Comparison of ENCODE assay signal across 8 mouse cellular contexts in the genomic region with DNA sequence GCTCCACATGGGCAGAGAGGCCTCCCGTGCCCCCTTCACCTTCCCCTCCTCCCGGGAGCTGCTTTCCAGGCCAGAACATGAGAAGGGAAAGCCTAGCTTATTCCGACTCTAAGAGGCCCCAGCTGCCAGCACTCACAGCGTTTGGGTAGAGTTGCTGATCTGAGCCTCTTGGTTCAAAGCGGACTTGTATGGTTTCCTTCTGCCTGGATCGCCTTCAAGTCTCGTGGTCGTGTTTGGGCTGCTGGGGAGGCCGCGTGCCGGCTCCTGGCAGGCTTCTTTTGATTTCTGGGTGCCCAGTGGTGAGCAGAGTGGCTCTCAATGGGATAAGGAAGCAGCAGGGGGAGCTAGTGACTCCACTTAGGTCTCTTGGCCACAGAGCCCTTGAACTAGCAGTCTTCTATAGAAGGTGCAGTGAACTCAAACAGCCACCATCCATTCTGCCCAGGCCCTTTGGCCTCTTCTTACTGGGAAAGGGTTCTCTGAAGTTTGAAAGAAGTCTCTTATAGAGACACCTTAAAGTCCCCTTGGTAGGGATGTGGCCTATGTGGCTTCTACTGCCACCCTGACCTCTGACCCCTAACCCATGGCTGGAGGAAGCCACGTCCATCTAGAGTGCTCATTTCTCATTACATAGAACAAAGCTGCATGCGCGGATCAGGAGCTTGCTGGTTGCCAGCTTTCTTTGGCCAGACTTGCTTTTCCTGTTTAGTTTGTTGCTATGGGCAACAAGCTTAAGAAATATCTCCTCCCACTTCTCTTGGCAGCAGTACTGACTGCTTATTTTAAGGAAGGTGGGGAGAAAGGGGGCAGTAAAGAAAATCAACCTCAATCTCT.
DNase-seq lines count a peak whose midpoint lies in the region; ATAC-seq and TF ChIP-seq lines count a peak whose summit lies in the region.

No protein-coding gene starts in this region.

- DNase-seq in testis, postnatal 10 days (ENCODE audit: low spot score): no peak
- DNase-seq in fibroblast of lung, adult 2 months (ENCODE audit: low read depth): peak; percentile 88
- DNase-seq in heart, postnatal 10 days: peak; percentile 86
- peak; percentile 50 to 82 for DNase-seq in layer of hippocampus, adult 2 months (ENCODE audit: low spot score in 2 of 2)
- peak; percentile 49 for DNase-seq in ovary, adult 18-20 months (ENCODE audit: low spot score)

- 12% methylated on average over 14 of the region's 14 CpGs for WGBS in lung, embryonic 16.5 days

- peak; percentile 89 for ATAC-seq in lung, embryonic 16.5 days (ENCODE audit: low read depth)
- no peak for ATAC-seq in cerebellum, adult (ENCODE audit: insufficient number of reproducible peaks, low FRiP score, low TSS enrichment)

- H3K4me1 ChIP-seq in testis, adult 2 months (ENCODE audit: control insufficient read depth, insufficient read depth, low read length): peaks cover 19% of the 10 kb centered on the region
- peaks cover 34% of the 10 kb centered on the region for H3K4me1 ChIP-seq in lung, embryonic 16.5 days (replicated peaks; ENCODE audit: control insufficient read depth, insufficient read depth, low read length)

- no peaks in the 10 kb centered on the region for H3K36me3 ChIP-seq in testis, adult 2 months (ENCODE audit: control insufficient read depth, insufficient read depth, low read length)
- no peaks in the 10 kb centered on the region for H3K36me3 ChIP-seq in lung, embryonic 16.5 days (ENCODE audit: control insufficient read depth, insufficient read depth, low read length)

- H3K9me3 ChIP-seq in lung, embryonic 16.5 days (ENCODE audit: control insufficient read depth, low read length): no peaks in the 10 kb centered on the region

- intact Hi-C loops in heart, postnatal 10 days (cut with DNase I): no loop called here

- TF ChIP-seq POLR2A in testis, adult 2 months (IDR thresholded peaks at IDR 0.05; ENCODE audit: control insufficient read depth, low read depth, low read length): 0 out of 2 replicates have a peak, but pooled peaks have one; percentile 8

- H3K4me2 ChIP-seq in lung, embryonic 16.5 days (ENCODE audit: low read depth, low read length): peak overlapping the region; percentile 28

- peak overlapping the region; percentile 73 for H3K4me3 ChIP-seq in testis, adult 2 months (ENCODE audit: control insufficient read depth, low read depth, low read length)
- no peak overlapping the region for H3K4me3 ChIP-seq in layer of hippocampus, adult 2 months
- no peak overlapping the region for H3K4me3 ChIP-seq in lung, embryonic 16.5 days (ENCODE audit: low read length)

- H3K27ac ChIP-seq in testis, adult 2 months (ENCODE audit: control insufficient read depth, insufficient read depth, low read depth, low read length): peak overlapping the region; percentile 41
- peak overlapping the region; percentile 84 for H3K27ac ChIP-seq in layer of hippocampus, adult 2 months
- H3K27ac ChIP-seq in lung, embryonic 16.5 days (ENCODE audit: low read length): peak overlapping the region; percentile 95

- no peaks in the 10 kb centered on the region for H3K27me3 ChIP-seq in testis, adult 2 months (ENCODE audit: control insufficient read depth, insufficient read depth, low read length)
- no peaks in the 10 kb centered on the region for H3K27me3 ChIP-seq in lung, embryonic 16.5 days (ENCODE audit: control insufficient read depth, insufficient read depth, low read depth, low read length)

- peak overlapping the region; percentile 16; the same call in 1 of the 2 replicates for H3K9ac ChIP-seq in lung, embryonic 16.5 days (ENCODE audit: low read length)

- TF ChIP-seq CTCF in testis, adult 2 months (IDR thresholded peaks at IDR 0.05; ENCODE audit: control insufficient read depth, insufficient read depth, insufficient replicate concordance, low read depth, low read length): no peak
- TF ChIP-seq CTCF in layer of hippocampus, adult 2 months (conservative IDR thresholded peaks at IDR 0.05): peak; percentile 67

Comparison
In these comparisons a context has a peak if more than half of its experiments do, and no peak if none do; other contexts are left out.
1. H3K27ac ChIP-seq: peak in every context shown above with its lines; median percentile 95 in lung, embryonic 16.5 days; 84 in layer of hippocampus, adult 2 months; 41 in testis, adult 2 months.